Mouse (Mus musculus): ENCODE measurements around the gene Arf3.

- TF ChIP-seq GATA1 (IDR thresholded peaks at IDR 0.05; ENCODE audit: low read length) (no peak), TAL1 (IDR thresholded peaks at IDR 0.05; ENCODE audit: low read length) (no peak)
Observed at GRCm38 (mm10) chr15:98799396-98799795, 36.4 kb upstream of the Arf3 start.

Measured in erythroblast, embryonic 14.5 days (primary cell).